Mouse (Mus musculus): ENCODE data around the gene Pcx.
A peak's percentile ranks its signal among the peaks of the same experiment; 100 is the strongest.

Gene Pcx

DNA sequence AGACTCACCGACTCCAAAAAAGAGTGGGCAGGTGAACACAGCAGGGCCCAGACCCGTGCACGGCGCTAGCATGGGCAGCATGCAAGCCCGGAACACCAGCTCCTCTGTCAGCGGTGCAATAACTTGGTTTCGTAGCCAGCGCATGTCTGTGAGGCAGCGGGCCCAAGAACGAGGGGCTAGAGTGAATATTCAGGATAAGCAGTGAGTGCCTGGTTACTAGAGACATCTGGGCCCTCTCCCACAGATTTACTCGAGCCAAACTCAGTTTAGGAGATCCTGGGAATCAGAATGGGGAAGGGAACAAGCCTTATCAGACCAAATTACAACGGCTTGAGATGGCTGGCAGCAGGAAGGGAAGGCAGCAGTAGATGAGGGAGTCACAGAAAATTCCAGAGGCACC, 113.7 kb downstream of the Pcx start:
- DNase-seq = peak; percentile 89

DNA sequence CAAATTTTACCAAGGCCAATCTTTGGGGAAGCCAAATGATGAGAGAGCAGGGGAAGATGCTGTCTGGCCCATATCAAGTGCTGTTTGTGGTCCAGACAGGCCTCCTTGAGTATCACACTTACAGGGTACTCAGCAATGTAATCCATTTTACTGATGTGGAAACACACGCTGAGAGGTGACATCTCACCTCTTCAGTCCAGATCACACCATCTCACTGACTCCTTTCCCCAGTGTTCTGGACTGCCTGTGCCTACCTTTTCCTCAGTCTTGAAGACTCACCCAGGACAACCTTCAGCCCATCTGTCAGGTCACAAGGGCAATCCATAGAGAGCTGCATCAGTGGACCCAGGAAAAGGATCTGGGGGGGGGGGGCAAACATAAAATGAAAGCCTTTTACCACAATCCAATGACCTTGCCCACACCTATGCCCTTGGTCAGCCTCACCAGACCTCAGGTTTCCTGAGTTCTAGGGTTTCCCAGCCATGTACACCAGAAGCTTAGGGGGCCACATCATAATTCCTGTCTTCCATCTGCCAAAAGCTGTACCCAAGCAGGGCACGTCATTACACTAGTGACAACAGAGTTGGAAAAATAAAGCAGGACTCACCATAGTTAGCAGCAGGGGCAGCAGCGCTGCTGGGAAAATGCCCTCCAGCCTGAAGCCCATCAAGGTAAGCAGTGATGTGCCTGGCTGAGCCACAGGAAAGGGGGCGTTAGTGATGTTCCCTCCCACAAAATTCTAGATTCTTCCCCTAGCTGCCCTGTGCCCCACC, 114.3 kb downstream of the Pcx start:
- DNase-seq = peak; percentile 83

- DNase-seq = peak; percentile 99
Observed at GRCm38 (mm10) chr19:4625179-4625828, 115.0 kb downstream of the Pcx start, which contains the start of gene Rce1. Gene Rce1, minus strand, starts transcription at chr19:4625641.

- no peak for DNase-seq
Observed at GRCm38 (mm10) chr19:4625829-4626535, 115.7 kb downstream of the Pcx start.

DNA sequence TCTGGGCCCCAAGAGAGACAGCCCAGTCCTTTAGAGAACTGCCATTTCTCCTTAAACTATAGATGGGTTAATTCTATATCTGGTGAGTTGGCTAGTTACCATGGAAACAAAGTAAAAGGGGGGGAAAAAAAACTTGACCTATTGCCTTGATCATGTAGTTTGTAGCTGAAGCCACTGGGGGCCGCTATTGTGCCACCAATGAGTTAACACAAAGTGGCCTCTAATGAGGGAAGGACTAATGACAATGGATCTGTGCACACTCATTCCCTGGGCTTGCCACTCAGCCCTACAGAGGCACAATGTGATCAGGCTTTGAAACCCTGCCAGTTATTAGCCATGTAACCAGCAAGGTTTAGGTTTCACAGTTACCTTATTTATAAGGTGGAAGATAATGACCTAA, 118.5 kb downstream of the Pcx start:
- DNase-seq = peak; percentile 90

GRCm38 (mm10) chr19:4635986-4636385, 125.7 kb downstream of the Pcx start:
- DNase-seq = no peak

DNA sequence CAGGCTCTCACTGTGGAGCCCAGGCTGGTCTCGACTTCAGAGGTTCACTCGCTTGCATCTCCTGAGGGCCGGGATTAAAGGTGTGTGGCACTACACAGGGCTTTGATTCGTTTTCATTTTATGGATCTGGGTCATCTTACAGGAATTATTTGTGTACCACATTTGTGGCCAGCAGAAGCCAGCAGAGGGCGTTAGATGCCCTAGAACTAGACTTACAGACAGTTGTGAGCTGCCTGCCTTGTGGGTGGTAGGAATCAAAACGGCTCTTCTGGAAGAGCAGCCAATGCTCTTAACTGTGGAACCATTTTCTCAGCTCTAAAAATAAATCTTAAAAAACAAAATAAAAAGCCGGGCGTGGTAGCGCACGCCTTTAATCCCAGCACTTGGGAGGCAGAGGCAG, 134.0 kb downstream of the Pcx start:
- no peak for DNase-seq

DNA sequence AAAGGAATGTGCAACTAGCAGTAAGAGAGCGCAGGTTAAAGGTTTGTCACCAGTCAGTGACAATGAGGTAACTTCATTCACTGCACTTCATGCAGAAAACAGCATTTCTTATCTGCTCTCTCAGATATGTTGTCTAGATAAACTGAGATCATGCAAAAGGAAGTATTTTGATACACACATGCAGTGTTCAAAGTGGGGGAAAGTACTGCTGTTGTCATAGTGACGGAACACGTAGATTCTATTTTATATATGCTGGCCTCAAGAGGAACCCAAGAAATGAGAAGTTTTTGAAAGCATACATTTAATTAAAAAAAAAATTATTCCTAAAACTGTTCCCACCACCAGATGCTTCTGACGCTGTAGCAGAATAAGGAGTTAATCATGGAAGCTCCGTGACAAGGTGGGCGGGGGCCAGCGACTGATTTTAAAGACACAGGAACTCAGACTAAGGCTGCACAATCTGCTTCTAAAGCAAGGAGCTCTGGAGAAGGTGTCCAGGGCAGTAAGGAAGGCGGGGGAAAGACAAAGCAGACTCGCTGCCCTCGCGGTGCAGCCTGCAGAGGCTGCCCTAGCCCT, 136.7 kb downstream of the Pcx start:
- DNase-seq = no peak

- DNase-seq = peak; percentile 24
Observed at GRCm38 (mm10) chr19:4658156-4658555, 147.9 kb downstream of the Pcx start.

- DNase-seq = no peak
Observed at GRCm38 (mm10) chr19:4666815-4667214, 156.5 kb downstream of the Pcx start.

GRCm38 (mm10) chr19:4670776-4671175, 160.5 kb downstream of the Pcx start:
- DNase-seq = no peak

All from heart, adult 11 months (tissue).